Mouse (Mus musculus) CH12.LX (cell line): Measurements from ENCODE around the gene Luc7l3. TPM values are rescaled to one million over a fixed set of nuclear protein-coding genes. Genes with fewer than 3 reads are reported as not detected.
A peak's percentile ranks its signal among the peaks of the same experiment; 100 is the strongest.

Experiments
- DNase-seq: peaks from one replicate; pipeline ENCODE4 v3.0.0-alpha.2; 2013; ENCODE audit errors: extremely low read depth
- H3K27ac ChIP-seq: 2 replicates; pipeline ENCODE4 v1.5.1; 2012; ENCODE audit warnings: low read depth, mild to moderate bottlenecking, control low read depth, moderate library complexity; ENCODE audit not compliant: insufficient read depth
- H3K27me3 ChIP-seq: replicated peaks from 2 replicates; pipeline ENCODE3; 2012; ENCODE audit warnings: inconsistent platforms
- H3K36me3 ChIP-seq, 2 experiments: replicated peaks in 1 of 2; 2 replicates each; pipeline versions ENCODE3 to v1.6.1; 2012; ENCODE audit warnings: inconsistent platforms in 1 of 2, low read length in 1 of 2, mild to moderate bottlenecking in 1 of 2, mixed read lengths in 1 of 2, moderate library complexity in 1 of 2; ENCODE audit not compliant: control insufficient read depth in 1 of 2, insufficient read depth in 1 of 2
- H3K4me1 ChIP-seq, 2 experiments: 2 replicates each; pipeline ENCODE4 v1.6.1; 2012; ENCODE audit warnings: inconsistent platforms in 1 of 2, moderate library complexity in 1 of 2; ENCODE audit not compliant: insufficient read depth in 2 of 2, control insufficient read depth in 1 of 2
- H3K4me2 ChIP-seq: 2 replicates; pipeline ENCODE4 v1.6.1; 2012; ENCODE audit warnings: low read depth, mild to moderate bottlenecking, control low read depth; ENCODE audit not compliant: poor library complexity, insufficient read depth, severe bottlenecking
- H3K4me3 ChIP-seq, 3 experiments: fragments of 150-350 bp in 1 of 3; sonication (generic) in 1 of 3; replicated peaks in 1 of 3; 2 replicates each; pipeline versions ENCODE3 to v1.5.1; 2011 to 2012; ENCODE audit warnings: low read depth in 2 of 3, low read length in 2 of 3, mild to moderate bottlenecking in 2 of 3, moderate library complexity in 2 of 3, control low read depth in 1 of 3, improper control_type of control experiment in 1 of 3, inconsistent platforms in 1 of 3, mixed read lengths in 1 of 3; ENCODE audit not compliant: poor library complexity in 1 of 3
- H3K79me2 ChIP-seq: replicated peaks from 2 replicates; pipeline ENCODE4 v1.6.1; 2012; ENCODE audit warnings: mild to moderate bottlenecking, moderate library complexity; ENCODE audit not compliant: control insufficient read depth, poor library complexity, insufficient read depth, severe bottlenecking; ENCODE audit errors: extremely low read depth
- H3K9ac ChIP-seq: 2 replicates; pipeline ENCODE4 v1.6.1; 2012; ENCODE audit warnings: low read depth, mild to moderate bottlenecking, control low read depth, moderate library complexity; ENCODE audit not compliant: insufficient read depth
- H3K9me3 ChIP-seq: replicated peaks from 2 replicates; pipeline ENCODE3; 2012; ENCODE audit warnings: low read length, inconsistent platforms, mixed read lengths
- CHD1 ChIP-seq: IDR thresholded peaks from 2 replicates; pipeline ENCODE4 v1.6.1; 2012; ENCODE audit warnings: low read depth, low read length, improper control_type of control experiment, inconsistent platforms
- CHD2 ChIP-seq: IDR thresholded peaks from 2 replicates; pipeline ENCODE4 v1.6.1; 2011; ENCODE audit warnings: low read length, improper control_type of control experiment
- E2F4 ChIP-seq: IDR thresholded peaks from 2 replicates; pipeline ENCODE4 v1.6.1; 2011; ENCODE audit warnings: low read depth, low read length, improper control_type of control experiment; ENCODE audit not compliant: insufficient replicate concordance
- ELF1 ChIP-seq: IDR thresholded peaks from 2 replicates; pipeline ENCODE4 v1.6.1; 2014; ENCODE audit warnings: low read depth, mild to moderate bottlenecking, inconsistent platforms, low read length, improper control_type of control experiment
- EP300 ChIP-seq: IDR thresholded peaks from 2 replicates; pipeline ENCODE4 v1.6.1; 2011; ENCODE audit warnings: low read length, improper control_type of control experiment
- GABPA ChIP-seq: IDR thresholded peaks from 2 replicates; pipeline ENCODE4 v1.6.1; 2012; ENCODE audit warnings: low read depth, low read length, improper control_type of control experiment, inconsistent platforms; ENCODE audit not compliant: insufficient replicate concordance
- HCFC1 ChIP-seq: IDR thresholded peaks from 2 replicates; pipeline ENCODE4 v1.6.1; 2012; ENCODE audit warnings: low read depth, mild to moderate bottlenecking, inconsistent platforms, low read length, improper control_type of control experiment
- IRF4 ChIP-seq: IDR thresholded peaks from 2 replicates; pipeline ENCODE4 v1.6.1; 2014; ENCODE audit warnings: low read depth, mild to moderate bottlenecking, inconsistent platforms, low read length, improper control_type of control experiment
- JUN ChIP-seq: IDR thresholded peaks from 2 replicates; pipeline ENCODE4 v1.6.1; 2011; ENCODE audit warnings: low read depth, mild to moderate bottlenecking, low read length, improper control_type of control experiment, moderate library complexity; ENCODE audit not compliant: insufficient read depth
- JUND ChIP-seq: conservative IDR thresholded peaks from 2 replicates; pipeline ENCODE4 v1.6.1; 2011; ENCODE audit warnings: low read depth, low read length, improper control_type of control experiment
- KAT2A ChIP-seq: IDR thresholded peaks from 2 replicates; pipeline ENCODE4 v1.6.1; 2012; ENCODE audit warnings: low read length, improper control_type of control experiment, inconsistent platforms; ENCODE audit not compliant: insufficient replicate concordance
- MEF2A ChIP-seq: IDR thresholded peaks from 2 replicates; pipeline ENCODE4 v1.6.1; 2014; ENCODE audit warnings: low read depth, mild to moderate bottlenecking, inconsistent platforms, low read length, improper control_type of control experiment, borderline replicate concordance
- MXI1 ChIP-seq: IDR thresholded peaks from 2 replicates; pipeline ENCODE4 v1.6.1; 2011; ENCODE audit warnings: mild to moderate bottlenecking, low read depth, low read length, improper control_type of control experiment
- NELFE ChIP-seq: IDR thresholded peaks from 2 replicates; pipeline ENCODE4 v1.6.1; 2011; ENCODE audit warnings: low read depth, low read length, improper control_type of control experiment
- POLR2A ChIP-seq: IDR thresholded peaks from 2 replicates; pipeline ENCODE4 v1.6.1; 2011; ENCODE audit warnings: low read depth, mild to moderate bottlenecking, improper control_type of control experiment, low read length
- TBP ChIP-seq: conservative IDR thresholded peaks from 2 replicates; pipeline ENCODE4 v1.6.1; 2011; ENCODE audit warnings: low read depth, low read length, improper control_type of control experiment
- TCF12 ChIP-seq: IDR thresholded peaks from 2 replicates; pipeline ENCODE4 v1.6.1; 2014; ENCODE audit warnings: low read depth, mild to moderate bottlenecking, inconsistent platforms, low read length, improper control_type of control experiment
- USF1 ChIP-seq: IDR thresholded peaks from 2 replicates; pipeline ENCODE4 v1.6.1; 2014; ENCODE audit warnings: low read depth, mild to moderate bottlenecking, inconsistent platforms, low read length, improper control_type of control experiment
- ZC3H11A ChIP-seq: IDR thresholded peaks from 2 replicates; pipeline ENCODE4 v1.6.1; 2012; ENCODE audit warnings: low read depth, mild to moderate bottlenecking, inconsistent platforms, low read length, improper control_type of control experiment
- ZKSCAN1 ChIP-seq: IDR thresholded peaks from 2 replicates; pipeline ENCODE4 v1.6.1; 2012; ENCODE audit warnings: low read depth, inconsistent platforms, low read length, improper control_type of control experiment, borderline replicate concordance
- ZMIZ1 ChIP-seq: IDR thresholded peaks from 2 replicates; pipeline ENCODE4 v1.6.1; 2012; ENCODE audit warnings: low read depth, mild to moderate bottlenecking, inconsistent platforms, low read length, improper control_type of control experiment
- dilution Hi-C: fragments of 300-500 bp; cut with MboI; formaldehyde crosslinking; loops from 2 replicates; pipeline ENCODE4 v1.14.3; 2020; ENCODE audit warnings: low sequenced_read_pairs; ENCODE audit not compliant: extremely low pct_unique_long_range_greater_than_20kb, extremely low pct_ligation_motif_present
- in situ Hi-C: fragments of 300-500 bp; cut with MboI; formaldehyde crosslinking; loops from 3 replicates; pipeline ENCODE4 v1.14.3; 2019; ENCODE audit warnings: low sequenced_read_pairs, low pct_ligation_motif_present, low pct_unique_long_range_greater_than_20kb, mixed read lengths
- polyA plus RNA-seq: library from polyadenylated mRNA; unstranded; fragments of >175 nt; gene quantifications from 2 replicates; pipeline ENCODE4 v1.2.1, GENCODE M21; 2012; ENCODE audit warnings: low read depth; ENCODE audit not compliant: insufficient read length
- total RNA-seq, 2 experiments: library from RNA; depleted of rRNA; stranded (reverse); fragments of 300-350 nt in 1 of 2; fragments of >200 nt in 1 of 2; gene quantifications; 2 replicates each; pipeline ENCODE4 v1.2.3; 2012 to 2014

The Luc7l3 gene
- total and polyA plus RNA-seq, 3 experiments, result 57.7 to 246 (median 69.8) TPM

- TF ChIP-seq JUND (no peak), EP300 (0 out of 2 replicates have a peak, but pooled peaks have one; percentile 39), ELF1 (peak; percentile 78), KAT2A (no peak), ZMIZ1 (no peak), CHD1 (no peak), ZKSCAN1 (no peak), MXI1 (peak; percentile 84), JUN (no peak), CHD2 (no peak), MEF2A (0 out of 2 replicates have a peak, but pooled peaks have one; percentile 22), IRF4 (peak; percentile 5; the same call in 1 of the 2 replicates), POLR2A (no peak; the same call in 1 of the 2 replicates), TCF12 (no peak), HCFC1 (no peak; the same call in 1 of the 2 replicates), ZC3H11A (no peak), NELFE (0 out of 2 replicates have a peak, but pooled peaks have one; percentile 42)
Measured at GRCm38 (mm10) chr11:94370809-94371208, 49.0 kb upstream of the Luc7l3 start (continued).

GRCm38 (mm10) chr11:94369981-94370380, 48.2 kb upstream of the Luc7l3 start:
- H3K27ac ChIP-seq, result no peak overlapping the region
- peaks cover 12 to 35% of the 10 kb centered on the region in 2 experiments for H3K4me1 ChIP-seq
- no peak overlapping the region for H3K9ac ChIP-seq
- H3K4me3 ChIP-seq, result no peak overlapping the region
- in situ Hi-C loops, result no loop called here
- no peaks in the 10 kb centered on the region for H3K27me3 ChIP-seq
- no peak overlapping the region for H3K4me2 ChIP-seq
- no peak for DNase-seq
- H3K36me3 ChIP-seq, result no peaks in the 10 kb centered on the region
- peaks cover 4% of the 10 kb centered on the region for H3K9me3 ChIP-seq
- H3K79me2 ChIP-seq, result no peaks in the 10 kb centered on the region
- dilution Hi-C loops, result no loop called here
- TF ChIP-seq GABPA (no peak), EP300 (no peak), E2F4 (no peak), TBP (no peak), USF1 (no peak)
